11 mouse cellular contexts compared by ENCODE assay signal in genomic region chr19:37523280-37524062, GRCm38 (mm10). TPM values are rescaled to one million over a fixed set of nuclear protein-coding genes. Genes with fewer than 3 reads are reported as not detected.
DNase-seq lines count a peak whose midpoint lies in the region; ATAC-seq and TF ChIP-seq lines count a peak whose summit lies in the region.
"Had no signal": no experiment of that assay in that cellular context is flagged by ENCODE, and none has a peak within 500 bp of the region (broad histone marks: within the 10 kb centered on the region; RNA-seq: fewer than 3 reads in every experiment).

No protein-coding gene starts in this region.

- no peak for TF ChIP-seq CTCF in lung, postnatal 0 days (IDR thresholded peaks at IDR 0.05)
- no peak for TF ChIP-seq CTCF in lung, adult 2 months (IDR thresholded peaks at IDR 0.05; ENCODE audit: insufficient read depth, low read length)
- TF ChIP-seq CTCF in bone marrow, adult 2 months (IDR thresholded peaks at IDR 0.05; ENCODE audit: control insufficient read depth, insufficient read depth, low read length): no peak

- no peaks in the 10 kb centered on the region for H3K9me3 ChIP-seq in lung, postnatal 0 days (ENCODE audit: low read length)
- H3K9me3 ChIP-seq in liver, embryonic 15.5 days (replicated peaks): no peaks in the 10 kb centered on the region
- H3K9me3 ChIP-seq in stomach, embryonic 16.5 days (replicated peaks; ENCODE audit: control insufficient read depth, low read length): no peaks in the 10 kb centered on the region
- H3K9me3 ChIP-seq: kidney, embryonic 15.5 days had no signal

- no peaks in the 10 kb centered on the region for H3K27me3 ChIP-seq in lung, postnatal 0 days (replicated peaks; ENCODE audit: insufficient read depth, low read length)
- peaks cover 6% of the 10 kb centered on the region; the same call in 1 of the 2 replicates for H3K27me3 ChIP-seq in liver, embryonic 15.5 days
- no peaks in the 10 kb centered on the region for H3K27me3 ChIP-seq in stomach, embryonic 16.5 days (ENCODE audit: control insufficient read depth, insufficient read depth, low read length)
- H3K27me3 ChIP-seq: kidney, embryonic 15.5 days had no signal

- 29% methylated on average over 15 of the region's 15 CpGs for WGBS in lung, postnatal 0 days
- 24% methylated on average over 15 of the region's 15 CpGs for WGBS in lung, adult 2 months
- 3% methylated on average over 15 of the region's 15 CpGs for WGBS in bone marrow, adult 2 months
- WGBS in liver, embryonic 15.5 days (ENCODE audit: insufficient replicate concordance): 13% methylated on average over 15 of the region's 15 CpGs
- 56% methylated on average over 15 of the region's 15 CpGs for WGBS in stomach, embryonic 16.5 days

- H3K4me3 ChIP-seq in lung, postnatal 0 days (ENCODE audit: low read depth, low read length): no peak overlapping the region
- no peak overlapping the region for H3K4me3 ChIP-seq in lung, adult 2 months (replicated peaks; ENCODE audit: extremely low read depth, low read depth, low read length)
- H3K4me3 ChIP-seq in bone marrow, adult 2 months (replicated peaks; ENCODE audit: control insufficient read depth, low read depth, low read length): peak overlapping the region; percentile 8
- H3K4me3 ChIP-seq in liver, embryonic 15.5 days (replicated peaks): 0 out of 2 replicates have a peak overlapping the region, but pooled peaks have one; percentile 10
- H3K4me3 ChIP-seq in stomach, embryonic 16.5 days (replicated peaks; ENCODE audit: low read length): no peak overlapping the region
- H3K4me3 ChIP-seq: kidney, embryonic 15.5 days had no signal

- H3K36me3 ChIP-seq in lung, postnatal 0 days (ENCODE audit: insufficient read depth, low read length): no peaks in the 10 kb centered on the region
- H3K36me3 ChIP-seq in liver, embryonic 15.5 days (replicated peaks): no peaks in the 10 kb centered on the region
- H3K36me3 ChIP-seq in stomach, embryonic 16.5 days (ENCODE audit: control insufficient read depth, insufficient read depth, low read length): no peaks in the 10 kb centered on the region
- H3K36me3 ChIP-seq: kidney, embryonic 15.5 days had no signal

- TF ChIP-seq EP300 in lung, postnatal 0 days (IDR thresholded peaks at IDR 0.05): no peak

- 0 out of 2 replicates have a peak, but pooled peaks cover 7% of the 10 kb centered on the region for H3K4me1 ChIP-seq in lung, postnatal 0 days (ENCODE audit: insufficient read depth, low read depth, low read length)
- peaks cover 6% of the 10 kb centered on the region; the same call in 1 of the 2 replicates for H3K4me1 ChIP-seq in lung, adult 2 months (ENCODE audit: control insufficient read depth, insufficient read depth, low read length)
- no peaks in the 10 kb centered on the region; the same call in 1 of the 2 replicates for H3K4me1 ChIP-seq in bone marrow, adult 2 months (ENCODE audit: control insufficient read depth, insufficient read depth, low read length)
- H3K4me1 ChIP-seq in liver, embryonic 15.5 days (replicated peaks): peaks cover 46% of the 10 kb centered on the region
- no peaks in the 10 kb centered on the region for H3K4me1 ChIP-seq in stomach, embryonic 16.5 days (ENCODE audit: control insufficient read depth, insufficient read depth, low read length)

- H3K27ac ChIP-seq in lung, postnatal 0 days (ENCODE audit: low read length): no peak overlapping the region
- H3K27ac ChIP-seq in bone marrow, adult 2 months (ENCODE audit: control insufficient read depth, insufficient read depth, low read depth, low read length, poor library complexity): no peak overlapping the region; the same call in 1 of the 2 replicates
- 0 out of 2 replicates have a peak overlapping the region, but pooled peaks have one; percentile 15 for H3K27ac ChIP-seq in liver, embryonic 15.5 days (replicated peaks)
- H3K27ac ChIP-seq in stomach, embryonic 16.5 days (ENCODE audit: low read length): no peak overlapping the region
- H3K27ac ChIP-seq: kidney, embryonic 15.5 days had no signal

- TF ChIP-seq POLR2A in lung, adult 2 months (IDR thresholded peaks at IDR 0.05; ENCODE audit: borderline replicate concordance, extremely low read depth, low read depth, low read length): no peak
- no peak for TF ChIP-seq POLR2A in bone marrow, adult 2 months (IDR thresholded peaks at IDR 0.05; ENCODE audit: borderline replicate concordance, control insufficient read depth, low read depth, low read length)

- peak; percentile 24 for DNase-seq in lung, postnatal 0 days (ENCODE audit: low spot score)
- no peak for DNase-seq in lung, adult 2 months
- DNase-seq in right cerebral cortex, postnatal 36 days (ENCODE audit: low spot score in 2 of 2): no peak
- DNase-seq in adrenal gland, postnatal 4 days (ENCODE audit: low spot score in 2 of 2): no peak
- DNase-seq: lung, postnatal 14 days; thymus, postnatal 36 days had no signal

- peak; percentile 9; the same call in 1 of the 2 replicates for ATAC-seq in lung, postnatal 0 days
- peak; percentile 51 for ATAC-seq in liver, embryonic 15.5 days (ENCODE audit: insufficient read depth)
- no peak for ATAC-seq in stomach, embryonic 16.5 days (ENCODE audit: insufficient read depth, low FRiP score)
- ATAC-seq: forebrain, embryonic 16.5 days had no signal

- no peak overlapping the region for H3K9ac ChIP-seq in lung, postnatal 0 days (replicated peaks; ENCODE audit: low read depth)
- H3K9ac ChIP-seq in liver, embryonic 15.5 days: no peak overlapping the region
- H3K9ac ChIP-seq in stomach, embryonic 16.5 days (ENCODE audit: low read length): no peak overlapping the region
- H3K9ac ChIP-seq: kidney, embryonic 15.5 days had no signal

- H3K4me2 ChIP-seq in lung, postnatal 0 days (replicated peaks; ENCODE audit: low read depth, low read length): peak overlapping the region; percentile 34; the same call in 1 of the 2 replicates
- H3K4me2 ChIP-seq in liver, embryonic 15.5 days: peak overlapping the region; percentile 48
- 0 out of 2 replicates have a peak overlapping the region, but pooled peaks have one; percentile 4 for H3K4me2 ChIP-seq in stomach, embryonic 16.5 days (ENCODE audit: low read depth, low read length)
- H3K4me2 ChIP-seq: kidney, embryonic 15.5 days had no signal

RNA-seq across cellular contexts. Expression of gene Exoc6, which starts 26.7 kb away (rescaled TPM):
- 11.3 and 11.9 TPM in 2 replicates for polyA plus RNA-seq in lung, postnatal 0 days (2015; fragmentation: Nextera tagmentation; extraction: Ambion mirVana)
- polyA plus RNA-seq in lung, adult 2 months (2012; rRNA removed): 6.8 and 10.1 TPM in 2 replicates
- polyA plus RNA-seq in bone marrow, adult 2 months (2011; ENCODE audit: insufficient read depth, insufficient read length, low replicate concordance, missing spikeins): 21.7 and 27.8 TPM in 2 replicates
- polyA plus RNA-seq in liver, embryonic 15.5 days (2015; fragmentation: Nextera tagmentation; extraction: Ambion mirVana): 27.2 and 27.5 TPM in 2 replicates
- polyA plus RNA-seq in stomach, embryonic 16.5 days (2015; fragmentation: Nextera tagmentation; extraction: Ambion mirVana): 14.1 and 14.6 TPM in 2 replicates
- total RNA-seq in adrenal gland, postnatal 4 days (2021): 10 to 100 TPM; 21.3 to 22.3 TPM

Comparison
In these comparisons a context has a peak if more than half of its experiments do, and no peak if none do; other contexts are left out.
1. H3K4me3 ChIP-seq: peak in bone marrow, adult 2 months (single experiment) and liver, embryonic 15.5 days (single experiment); none in lung, postnatal 0 days (single experiment), lung, adult 2 months (single experiment) and stomach, embryonic 16.5 days (single experiment).
2. Peak in every context shown above with its lines, with median percentiles within 50 percentile points of each other: H3K4me2 ChIP-seq.